Mouse (Mus musculus) kidney, postnatal 0 days (tissue): ENCODE measurements around the gene Plppr5. TPM values are rescaled to one million over a fixed set of nuclear protein-coding genes. Genes with fewer than 3 reads are reported as not detected.

Source experiments
- ATAC-seq: fragments of 200-750 bp; cut with Nextera tagmentation; replicated peaks from 2 replicates; pipeline ENCODE4 v1.8.0; 2017; ENCODE audit warnings: low read depth, moderate number of reproducible peaks, moderate TSS enrichment, moderate library complexity; ENCODE audit not compliant: low FRiP score
- DNase-seq: peaks from one replicate; pipeline ENCODE4 v3.0.0-alpha.2; 2016; ENCODE audit warnings: low spot score
- H3K27ac ChIP-seq: fragments of 300-500 bp; sonication (generic); 2 replicates; pipeline ENCODE4 v1.5.1; 2014; ENCODE audit warnings: mild to moderate bottlenecking
- H3K27me3 ChIP-seq: fragments of 300-500 bp; sonication (generic); 2 replicates; pipeline ENCODE4 v1.6.1; 2014; ENCODE audit warnings: low read length, mixed read lengths; ENCODE audit not compliant: insufficient read depth
- H3K36me3 ChIP-seq: fragments of 300-500 bp; sonication (generic); 2 replicates; pipeline ENCODE4 v1.6.1; 2014; ENCODE audit warnings: low read length, mixed read lengths; ENCODE audit not compliant: insufficient read depth
- H3K4me1 ChIP-seq: fragments of 300-500 bp; sonication (generic); replicated peaks from 2 replicates; pipeline ENCODE4 v1.6.1; 2014; ENCODE audit warnings: antibody characterized with exemption, low read length, mixed read lengths; ENCODE audit not compliant: insufficient read depth
- H3K4me2 ChIP-seq: fragments of 300-500 bp; sonication (generic); 2 replicates; pipeline ENCODE4 v1.6.1; 2014; ENCODE audit warnings: mild to moderate bottlenecking, low read length, moderate library complexity, mixed read lengths
- H3K4me3 ChIP-seq: fragments of 300-500 bp; sonication (generic); replicated peaks from 2 replicates; pipeline ENCODE4 v1.5.1; 2014; ENCODE audit warnings: low read depth, low read length
- H3K9ac ChIP-seq: fragments of 300-500 bp; sonication (generic); 2 replicates; pipeline ENCODE4 v1.6.1; 2014; ENCODE audit warnings: low read depth, low read length
- H3K9me3 ChIP-seq: fragments of 300-500 bp; sonication (generic); replicated peaks from 2 replicates; pipeline ENCODE4 v1.6.1; 2016; ENCODE audit warnings: low read length, inconsistent platforms, mixed read lengths
- CTCF ChIP-seq: IDR thresholded peaks from 2 replicates; pipeline ENCODE4 v1.5.1; 2016; ENCODE audit warnings: antibody characterized with exemption, low read depth, mild to moderate bottlenecking, moderate library complexity
- WGBS: fragments of 180-500 bp; shearing (Covaris S2); extraction: QIAGEN DNeasy Blood & Tissue Kit; methylation state at CpG from one replicate; pipeline ENCODE4 v1.1.7; 2014; 5-methylcytosine and 5-hydroxymethylcytosine counted together
- polyA plus RNA-seq: library from polyadenylated mRNA; unstranded; fragments of >200 nt; fragmentation: Nextera tagmentation; extraction: Ambion mirVana; gene quantifications from 2 replicates; pipeline ENCODE4 v1.2.1, GENCODE M21; 2015

The Plppr5 gene
- polyA plus RNA-seq, 1 experiment from 2014 or later = 0.17 TPM

- ATAC-seq (no peak), DNase-seq (no peak)
- no peak overlapping the region for H3K4me2 ChIP-seq
These were observed 149.9 kb downstream of the Plppr5 start for GRCm38 (mm10) chr3:117724521-117724920.

GRCm38 (mm10) chr3:117725501-117725900 is 150.9 kb downstream of the Plppr5 start:
- Histone ChIP-seq H3K9me3 (no peaks in the 10 kb centered on the region), H3K36me3 (no peaks in the 10 kb centered on the region), H3K9ac (no peak overlapping the region), H3K27ac (no peak overlapping the region), H3K4me2 (no peak overlapping the region), H3K4me3 (no peak overlapping the region), H3K27me3 (no peaks in the 10 kb centered on the region), H3K4me1 (no peaks in the 10 kb centered on the region)
- DNase-seq = no peak
- no peak for TF ChIP-seq CTCF
- no peak for ATAC-seq
- 67% methylated on average over 1 of the region's 1 CpGs for WGBS

More at GRCm38 (mm10) chr3:117724521-117724920, 149.9 kb downstream of the Plppr5 start:
- no peak overlapping the region for H3K4me3 ChIP-seq
- no peak for TF ChIP-seq CTCF
- no peaks in the 10 kb centered on the region for H3K27me3 ChIP-seq
- H3K9ac ChIP-seq = no peak overlapping the region
- no peaks in the 10 kb centered on the region for H3K9me3 ChIP-seq
- no peak overlapping the region for H3K27ac ChIP-seq
- 69% methylated on average over 5 of the region's 5 CpGs for WGBS
- H3K4me1 ChIP-seq = no peaks in the 10 kb centered on the region
- H3K36me3 ChIP-seq = no peaks in the 10 kb centered on the region

GRCm38 (mm10) chr3:117728136-117728535 is 153.5 kb downstream of the Plppr5 start:
- peak; percentile 45; the same call in 1 of the 2 replicates for TF ChIP-seq CTCF
- Histone ChIP-seq H3K9me3 (no peaks in the 10 kb centered on the region), H3K9ac (no peak overlapping the region), H3K27me3 (no peaks in the 10 kb centered on the region), H3K4me3 (no peak overlapping the region), H3K4me1 (no peaks in the 10 kb centered on the region), H3K36me3 (no peaks in the 10 kb centered on the region), H3K4me2 (no peak overlapping the region), H3K27ac (no peak overlapping the region)
- ATAC-seq = no peak
- 28% methylated on average over 1 of the region's 1 CpGs for WGBS
- peak; percentile 15 for DNase-seq

GRCm38 (mm10) chr3:117729121-117730072 is 154.8 kb downstream of the Plppr5 start:
- Histone ChIP-seq H3K4me3 (no peak overlapping the region), H3K9ac (no peak overlapping the region), H3K27me3 (no peaks in the 10 kb centered on the region), H3K4me2 (no peak overlapping the region), H3K9me3 (no peaks in the 10 kb centered on the region), H3K27ac (no peak overlapping the region), H3K36me3 (no peaks in the 10 kb centered on the region), H3K4me1 (no peaks in the 10 kb centered on the region)
- no peak for TF ChIP-seq CTCF
- DNase-seq (no peak), ATAC-seq (no peak)
- WGBS = 68% methylated on average over 9 of the region's 9 CpGs

- no peak overlapping the region for H3K27ac ChIP-seq
- H3K4me3 ChIP-seq = no peak overlapping the region
- H3K9me3 ChIP-seq = no peaks in the 10 kb centered on the region
- DNase-seq (no peak), ATAC-seq (no peak)
- H3K4me1 ChIP-seq = no peaks in the 10 kb centered on the region
- 76% methylated on average over 3 of the region's 3 CpGs for WGBS
- no peak for TF ChIP-seq CTCF
- no peak overlapping the region for H3K9ac ChIP-seq
- H3K36me3 ChIP-seq = no peaks in the 10 kb centered on the region
- no peaks in the 10 kb centered on the region for H3K27me3 ChIP-seq
- H3K4me2 ChIP-seq = no peak overlapping the region
These were observed 156.9 kb downstream of the Plppr5 start for GRCm38 (mm10) chr3:117731545-117731944.

GRCm38 (mm10) chr3:117732661-117733060 is 158.0 kb downstream of the Plppr5 start:
- H3K9me3 ChIP-seq = no peaks in the 10 kb centered on the region
- no peak overlapping the region for H3K4me3 ChIP-seq
- TF ChIP-seq CTCF = no peak
- DNase-seq = no peak
- no peaks in the 10 kb centered on the region for H3K36me3 ChIP-seq
- no peak for ATAC-seq
- no peak overlapping the region for H3K9ac ChIP-seq
- 80% methylated on average over 4 of the region's 4 CpGs for WGBS
- no peaks in the 10 kb centered on the region for H3K27me3 ChIP-seq
- H3K4me2 ChIP-seq = no peak overlapping the region
- no peak overlapping the region for H3K27ac ChIP-seq
- H3K4me1 ChIP-seq = no peaks in the 10 kb centered on the region

Other genes with a start within 250 kb of the Plppr5 start
- 1.2 TPM in 2 replicates for gene Plppr4, start 214.0 kb upstream of the Plppr5 start, polyA plus RNA-seq